In the genomic region with DNA sequence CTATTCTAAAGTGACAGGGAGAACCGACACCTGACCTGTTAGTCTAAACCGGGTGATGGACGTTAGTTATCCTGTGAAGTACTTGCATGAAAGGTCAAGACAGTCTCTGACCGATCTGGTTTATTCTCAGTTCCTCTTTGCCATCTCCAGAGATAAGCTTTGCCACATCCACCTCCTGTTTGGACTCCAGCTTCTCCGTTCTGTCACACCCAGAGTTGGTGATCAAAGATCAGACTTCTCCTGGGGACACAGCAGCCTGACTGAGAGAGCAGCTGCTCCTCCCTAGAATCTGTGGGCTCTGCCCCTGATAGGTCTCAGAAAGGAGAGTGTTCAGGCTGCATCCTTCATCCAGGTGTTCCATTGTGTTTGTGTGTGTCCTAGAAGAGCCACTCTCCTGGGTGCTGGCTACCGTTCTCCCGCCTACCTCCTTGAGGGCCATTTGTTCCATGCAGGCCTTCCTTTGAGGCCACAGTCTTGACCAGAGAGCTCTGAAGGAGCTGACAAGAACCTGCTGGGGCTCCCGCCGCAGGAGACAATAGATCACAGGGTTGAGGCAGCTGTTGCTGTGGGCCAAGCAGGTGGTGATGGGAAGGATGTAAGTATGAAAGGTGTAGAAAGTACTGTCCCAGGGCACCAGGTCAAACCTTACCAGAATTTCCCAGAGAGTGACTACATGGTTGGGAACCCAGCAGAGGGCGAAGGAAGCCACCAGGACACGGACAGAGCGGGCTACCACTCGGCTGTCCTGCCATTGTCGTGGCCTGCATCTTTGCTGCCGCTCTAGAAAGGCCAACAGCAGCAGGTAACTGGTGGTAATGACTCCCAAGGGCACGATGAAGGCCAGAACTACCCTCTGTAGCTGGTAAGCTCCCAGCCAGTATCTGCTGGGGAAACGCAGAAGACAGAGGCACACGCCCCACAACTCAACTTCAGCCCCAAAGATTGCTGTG, we compare ENCODE assay signal across 21 mouse cellular contexts. TPM values are rescaled to one million over a fixed set of nuclear protein-coding genes. Genes with fewer than 3 reads are reported as not detected.
A peak's percentile ranks its signal among the peaks of the same experiment; 100 is the strongest.
DNase-seq lines count a peak whose midpoint lies in the region; ATAC-seq and TF ChIP-seq lines count a peak whose summit lies in the region.
"Had no signal": no experiment of that assay in that cellular context is flagged by ENCODE, and none has a peak within 500 bp of the region (broad histone marks: within the 10 kb centered on the region; RNA-seq: fewer than 3 reads in every experiment).

No protein-coding gene starts in this region.

- no peak for TF ChIP-seq CTCF in E14TG2a.4 (conservative IDR thresholded peaks at IDR 0.05; ENCODE audit: low read length)
- TF ChIP-seq CTCF in liver, postnatal 0 days (IDR thresholded peaks at IDR 0.05; ENCODE audit: low read depth): no peak

- no peak overlapping the region for H3K9ac ChIP-seq in heart, embryonic 12.5 days
- no peak overlapping the region for H3K9ac ChIP-seq in midbrain, embryonic 14.5 days (replicated peaks; ENCODE audit: low read length)
- no peak overlapping the region for H3K9ac ChIP-seq in midbrain, embryonic 15.5 days
- no peak overlapping the region for H3K9ac ChIP-seq in liver, postnatal 0 days (replicated peaks)
- H3K9ac ChIP-seq: heart, embryonic 15.5 days had no signal

- no peak for ATAC-seq in heart, embryonic 12.5 days (ENCODE audit: insufficient number of reproducible peaks, low FRiP score)
- ATAC-seq in midbrain, embryonic 14.5 days (ENCODE audit: low FRiP score, low TSS enrichment): 0 out of 2 replicates have a peak, but pooled peaks have one; percentile 17
- ATAC-seq in midbrain, embryonic 15.5 days (replicated peaks): no peak
- ATAC-seq in megakaryocyte-erythroid progenitor cell, adult 5-6 weeks (replicated peaks; ENCODE audit: low FRiP score, low TSS enrichment, poor library complexity, severe bottlenecking): peak; percentile 36
- ATAC-seq in liver, postnatal 0 days: no peak
- ATAC-seq: hindbrain, embryonic 16.5 days had no signal

- H3K27ac ChIP-seq in heart, embryonic 10.5 days: no peak overlapping the region
- no peak overlapping the region for H3K27ac ChIP-seq in heart, embryonic 12.5 days (ENCODE audit: poor library complexity, severe bottlenecking)
- no peak overlapping the region for H3K27ac ChIP-seq in midbrain, embryonic 14.5 days (replicated peaks; ENCODE audit: low read depth, low read length)
- H3K27ac ChIP-seq in midbrain, embryonic 15.5 days: no peak overlapping the region
- no peak overlapping the region for H3K27ac ChIP-seq in liver, postnatal 0 days (ENCODE audit: low read depth)
- H3K27ac ChIP-seq: heart, embryonic 15.5 days had no signal

- 71% methylated on average over 18 of the region's 18 CpGs for WGBS in heart, embryonic 10.5 days
- WGBS in heart, embryonic 12.5 days: 67% methylated on average over 18 of the region's 18 CpGs
- WGBS in midbrain, embryonic 14.5 days: 80% methylated on average over 18 of the region's 18 CpGs
- 84% methylated on average over 18 of the region's 18 CpGs for WGBS in midbrain, embryonic 15.5 days
- WGBS in liver, postnatal 0 days (ENCODE audit: insufficient replicate concordance): 48% methylated on average over 18 of the region's 18 CpGs

- TF ChIP-seq EP300 in liver, postnatal 0 days (IDR thresholded peaks at IDR 0.05; ENCODE audit: low read depth): no peak

- H3K4me1 ChIP-seq in heart, embryonic 10.5 days: peaks cover 12% of the 10 kb centered on the region; the same call in 1 of the 2 replicates
- peaks cover 23% of the 10 kb centered on the region for H3K4me1 ChIP-seq in heart, embryonic 12.5 days (replicated peaks)
- H3K4me1 ChIP-seq in midbrain, embryonic 14.5 days (ENCODE audit: control insufficient read depth, insufficient read depth, low read length): no peaks in the 10 kb centered on the region
- no peaks in the 10 kb centered on the region for H3K4me1 ChIP-seq in midbrain, embryonic 15.5 days
- peaks cover 66% of the 10 kb centered on the region for H3K4me1 ChIP-seq in E14TG2a.4 (replicated peaks; ENCODE audit: low read depth, low read length)
- 0 out of 2 replicates have a peak, but pooled peaks cover 3% of the 10 kb centered on the region for H3K4me1 ChIP-seq in liver, postnatal 0 days (ENCODE audit: insufficient read depth)

- no peaks in the 10 kb centered on the region for H3K9me3 ChIP-seq in heart, embryonic 10.5 days
- no peaks in the 10 kb centered on the region for H3K9me3 ChIP-seq in heart, embryonic 12.5 days (replicated peaks)
- no peaks in the 10 kb centered on the region for H3K9me3 ChIP-seq in midbrain, embryonic 14.5 days (ENCODE audit: control insufficient read depth, low read length)
- H3K9me3 ChIP-seq in midbrain, embryonic 15.5 days: no peaks in the 10 kb centered on the region
- H3K9me3 ChIP-seq in E14TG2a.4 (ENCODE audit: low read length): no peaks in the 10 kb centered on the region
- H3K9me3 ChIP-seq in liver, postnatal 0 days (ENCODE audit: low read length): no peaks in the 10 kb centered on the region
- H3K9me3 ChIP-seq: heart, embryonic 15.5 days had no signal

- H3K36me3 ChIP-seq in heart, embryonic 10.5 days: peaks cover 26% of the 10 kb centered on the region
- H3K36me3 ChIP-seq in heart, embryonic 12.5 days: peaks cover 19% of the 10 kb centered on the region
- H3K36me3 ChIP-seq in midbrain, embryonic 14.5 days (ENCODE audit: control insufficient read depth, insufficient read depth, low read length): peaks cover 27% of the 10 kb centered on the region
- H3K36me3 ChIP-seq in midbrain, embryonic 15.5 days (replicated peaks): peaks cover 11% of the 10 kb centered on the region
- peaks cover 18% of the 10 kb centered on the region for H3K36me3 ChIP-seq in E14TG2a.4 (ENCODE audit: insufficient read depth, low read length)
- peaks cover 5% of the 10 kb centered on the region for H3K36me3 ChIP-seq in liver, postnatal 0 days (replicated peaks; ENCODE audit: insufficient read depth, low read length)

- H3K27me3 ChIP-seq in heart, embryonic 10.5 days (ENCODE audit: insufficient read depth, poor library complexity, severe bottlenecking): no peaks in the 10 kb centered on the region
- H3K27me3 ChIP-seq in heart, embryonic 12.5 days (replicated peaks): no peaks in the 10 kb centered on the region
- H3K27me3 ChIP-seq in midbrain, embryonic 14.5 days (ENCODE audit: control insufficient read depth, insufficient read depth, low read length): no peaks in the 10 kb centered on the region
- no peaks in the 10 kb centered on the region for H3K27me3 ChIP-seq in midbrain, embryonic 15.5 days (replicated peaks)
- H3K27me3 ChIP-seq in E14TG2a.4 (ENCODE audit: insufficient read depth, low read length): no peaks in the 10 kb centered on the region
- H3K27me3 ChIP-seq in liver, postnatal 0 days (ENCODE audit: insufficient read depth, low read length): no peaks in the 10 kb centered on the region
- H3K27me3 ChIP-seq: heart, embryonic 15.5 days had no signal

- H3K4me3 ChIP-seq in heart, embryonic 10.5 days: no peak overlapping the region
- H3K4me3 ChIP-seq in heart, embryonic 12.5 days: no peak overlapping the region
- H3K4me3 ChIP-seq in midbrain, embryonic 14.5 days (replicated peaks; ENCODE audit: low read depth, low read length): no peak overlapping the region
- no peak overlapping the region for H3K4me3 ChIP-seq in midbrain, embryonic 15.5 days
- peak overlapping the region; percentile 48 for H3K4me3 ChIP-seq in E14TG2a.4 (replicated peaks; ENCODE audit: low read length)
- H3K4me3 ChIP-seq in liver, postnatal 0 days (ENCODE audit: low read depth, low read length): no peak overlapping the region
- H3K4me3 ChIP-seq: heart, embryonic 15.5 days had no signal

- peak; percentile 70 for DNase-seq in heart, embryonic 10.5 days (ENCODE audit: low spot score)
- DNase-seq in midbrain, embryonic 14.5 days: no peak
- no peak for DNase-seq in liver, postnatal 0 days
- DNase-seq in urinary bladder, postnatal 4 days (ENCODE audit: low spot score in 2 of 2): no peak
- DNase-seq: cerebellum, postnatal 25 days; gastrocnemius, postnatal 14 days; kidney, adult 9 months; layer of hippocampus, postnatal 36 days; left cerebral cortex, postnatal 4 days; lung, postnatal 10 days had no signal

- H3K4me2 ChIP-seq in heart, embryonic 12.5 days: no peak overlapping the region
- H3K4me2 ChIP-seq in midbrain, embryonic 14.5 days (ENCODE audit: low read length): no peak overlapping the region
- H3K4me2 ChIP-seq in midbrain, embryonic 15.5 days: no peak overlapping the region
- no peak overlapping the region for H3K4me2 ChIP-seq in liver, postnatal 0 days (ENCODE audit: low read depth, low read length)
- H3K4me2 ChIP-seq: heart, embryonic 15.5 days; liver, embryonic 11.5 days had no signal

RNA-seq across cellular contexts. Expression of gene Rxfp4, which starts 1.0 kb away (rescaled TPM):
- not detected in 2 replicates for polyA plus RNA-seq in heart, embryonic 10.5 days (2016; fragmentation: Nextera tagmentation; extraction: Ambion mirVana)
- polyA plus RNA-seq in heart, embryonic 12.5 days (2016; fragmentation: Nextera tagmentation; extraction: Ambion mirVana): not detected in 2 replicates
- polyA plus RNA-seq in midbrain, embryonic 14.5 days (2014; fragmentation: Nextera tagmentation; extraction: Ambion mirVana): not detected in 2 replicates
- not detected in 2 replicates for polyA plus RNA-seq in midbrain, embryonic 15.5 days (2015; fragmentation: Nextera tagmentation; extraction: Ambion mirVana)
- not detected in 2 replicates for total RNA-seq in megakaryocyte-erythroid progenitor cell, adult 5-6 weeks (2014; fragmentation: Nextera tagmentation)
- total RNA-seq in megakaryocyte-erythroid progenitor cell, adult 5-6 weeks (2017): not detected in 2 replicates
- polyA plus RNA-seq in liver, postnatal 0 days (2015; fragmentation: Nextera tagmentation; extraction: Ambion mirVana): not detected in 2 replicates
- total RNA-seq: gastrocnemius, postnatal 14 days; layer of hippocampus, postnatal 36 days; left cerebral cortex, postnatal 4 days; neutrophil, adult 5-6 weeks had no signal
- polyA plus RNA-seq: embryonic facial prominence, embryonic 11.5 days; heart, embryonic 15.5 days; hindbrain, embryonic 16.5 days; liver, embryonic 11.5 days; small intestine, adult 2 months; testis, adult 2 months had no signal

RNA-seq across cellular contexts. Expression of gene Khdc4, which starts 33.7 kb away (rescaled TPM):
- polyA plus RNA-seq in heart, embryonic 10.5 days (2016; fragmentation: Nextera tagmentation; extraction: Ambion mirVana): 73.3 and 87.3 TPM in 2 replicates
- polyA plus RNA-seq in heart, embryonic 12.5 days (2016; fragmentation: Nextera tagmentation; extraction: Ambion mirVana): 75.3 and 75.6 TPM in 2 replicates
- 68.2 and 91.0 TPM in 2 replicates for polyA plus RNA-seq in midbrain, embryonic 14.5 days (2014; fragmentation: Nextera tagmentation; extraction: Ambion mirVana)
- polyA plus RNA-seq in midbrain, embryonic 15.5 days (2015; fragmentation: Nextera tagmentation; extraction: Ambion mirVana): 88.9 and 92.9 TPM in 2 replicates
- total RNA-seq in megakaryocyte-erythroid progenitor cell, adult 5-6 weeks (2014; fragmentation: Nextera tagmentation): 76.1 and 88.6 TPM in 2 replicates
- total RNA-seq in megakaryocyte-erythroid progenitor cell, adult 5-6 weeks (2017): 32.0 and 53.1 TPM in 2 replicates
- polyA plus RNA-seq in liver, postnatal 0 days (2015; fragmentation: Nextera tagmentation; extraction: Ambion mirVana): 18.8 and 19.8 TPM in 2 replicates

RNA-seq across cellular contexts. Expression of gene Arhgef2, which starts 46.2 kb away (rescaled TPM):
- polyA plus RNA-seq in heart, embryonic 10.5 days (2016; fragmentation: Nextera tagmentation; extraction: Ambion mirVana): 82.5 and 108 TPM in 2 replicates
- 84.5 and 91.8 TPM in 2 replicates for polyA plus RNA-seq in heart, embryonic 12.5 days (2016; fragmentation: Nextera tagmentation; extraction: Ambion mirVana)
- polyA plus RNA-seq in midbrain, embryonic 14.5 days (2014; fragmentation: Nextera tagmentation; extraction: Ambion mirVana): 122 and 134 TPM in 2 replicates
- polyA plus RNA-seq in midbrain, embryonic 15.5 days (2015; fragmentation: Nextera tagmentation; extraction: Ambion mirVana): 138 and 145 TPM in 2 replicates
- 94.6 and 96.0 TPM in 2 replicates for total RNA-seq in megakaryocyte-erythroid progenitor cell, adult 5-6 weeks (2014; fragmentation: Nextera tagmentation)
- total RNA-seq in megakaryocyte-erythroid progenitor cell, adult 5-6 weeks (2017): 41.9 and 75.8 TPM in 2 replicates
- 13.7 and 13.8 TPM in 2 replicates for polyA plus RNA-seq in liver, postnatal 0 days (2015; fragmentation: Nextera tagmentation; extraction: Ambion mirVana)

Comparison
In these comparisons a context has a peak if more than half of its experiments do, and no peak if none do; other contexts are left out.
1. ATAC-seq: peak in midbrain, embryonic 14.5 days (single experiment) and megakaryocyte-erythroid progenitor cell, adult 5-6 weeks (single experiment); none in heart, embryonic 12.5 days (single experiment), midbrain, embryonic 15.5 days (single experiment) and liver, postnatal 0 days (single experiment).